Mouse (Mus musculus) bone marrow, adult 2 months (tissue): ENCODE data around the gene Arhgdia.

Experiments used
- CTCF ChIP-seq: fragments of 200-500 bp; IDR thresholded peaks from 2 replicates; pipeline ENCODE4 v1.5.1; 2011; ENCODE audit warnings: low read length, control low read depth; ENCODE audit not compliant: control insufficient read depth, insufficient read depth
- POLR2A ChIP-seq: fragments of 200-500 bp; IDR thresholded peaks from 2 replicates; pipeline ENCODE4 v1.6.1; 2011; ENCODE audit warnings: low read depth, mild to moderate bottlenecking, control low read depth, low read length, borderline replicate concordance; ENCODE audit not compliant: control insufficient read depth

GRCm38 (mm10) chr11:120555260-120555659 lies 26.2 kb downstream of the Arhgdia start:
- TF ChIP-seq POLR2A (no peak), CTCF (no peak)
